Mouse (Mus musculus) cerebellum, adult 2 months (tissue): ENCODE measurements around the gene Tomm7. TPM values are rescaled to one million over a fixed set of nuclear protein-coding genes. Genes with fewer than 3 reads are reported as not detected.

Experiments
- DNase-seq, 2 experiments: peaks; one replicate each; pipeline ENCODE4 v3.0.0; 2021
- H3K27ac ChIP-seq: fragments of 200-500 bp; 2 replicates; pipeline ENCODE4 v1.5.1; 2012; ENCODE audit warnings: low read length, control low read depth, inconsistent platforms; ENCODE audit not compliant: insufficient read depth
- H3K27me3 ChIP-seq: fragments of 200-500 bp; 2 replicates; pipeline ENCODE4 v1.6.1; 2012; ENCODE audit warnings: inconsistent platforms, mild to moderate bottlenecking, low read length, moderate library complexity; ENCODE audit not compliant: control insufficient read depth, insufficient read depth
- H3K4me1 ChIP-seq: fragments of 200-500 bp; 2 replicates; pipeline ENCODE4 v1.6.1; 2011; ENCODE audit warnings: low read length; ENCODE audit not compliant: control insufficient read depth, insufficient read depth
- H3K4me3 ChIP-seq: fragments of 200-500 bp; replicated peaks from 2 replicates; pipeline ENCODE3; 2011; ENCODE audit warnings: mild to moderate bottlenecking, low read depth, low read length, control low read depth; ENCODE audit not compliant: insufficient read depth
- CTCF ChIP-seq: fragments of 200-500 bp; IDR thresholded peaks from 2 replicates; pipeline ENCODE4 v1.5.1; 2011; ENCODE audit warnings: low read depth, mild to moderate bottlenecking, control low read depth, low read length, moderate library complexity, borderline replicate concordance; ENCODE audit not compliant: insufficient read depth
- POLR2A ChIP-seq: fragments of 200-500 bp; IDR thresholded peaks from 2 replicates; pipeline ENCODE4 v1.6.1; 2011; ENCODE audit warnings: low read length, control low read depth, borderline replicate concordance; ENCODE audit not compliant: insufficient read depth
- WGBS: fragments of 180-500 bp; shearing (Covaris S2); methylation state at CpG from one replicate; pipeline ENCODE4 v1.1.7; 2018; 5-methylcytosine and 5-hydroxymethylcytosine counted together
- polyA plus RNA-seq: library from polyadenylated mRNA; depleted of rRNA; stranded (reverse); fragments of >200 nt; gene quantifications from 2 replicates; pipeline ENCODE4 v1.2.3, GENCODE M21; 2012; rRNA removed

The Tomm7 gene
- polyA plus RNA-seq, 1 experiment: 90.0 TPM

- TF ChIP-seq POLR2A (no peak), CTCF (no peak)
- Histone ChIP-seq H3K27ac (no peak overlapping the region), H3K4me3 (no peak overlapping the region), H3K27me3 (no peaks in the 10 kb centered on the region), H3K4me1 (no peaks in the 10 kb centered on the region)
- 39% methylated on average over 5 of the region's 5 CpGs for WGBS
- no peak for DNase-seq
Measured at GRCm38 (mm10) chr5:23814841-23815240, 29.1 kb downstream of the Tomm7 start.

- DNase-seq: no peak
- no peak overlapping the region for H3K27ac ChIP-seq
- TF ChIP-seq POLR2A (no peak), CTCF (no peak)
- H3K4me3 ChIP-seq: no peak overlapping the region
- H3K27me3 ChIP-seq: no peaks in the 10 kb centered on the region; the same call in 1 of the 2 replicates
- WGBS: 84% methylated on average over 2 of the region's 2 CpGs
- no peaks in the 10 kb centered on the region; the same call in 1 of the 2 replicates for H3K4me1 ChIP-seq
Measured at GRCm38 (mm10) chr5:23792726-23793125, 51.2 kb downstream of the Tomm7 start.

- no peak overlapping the region for H3K27ac ChIP-seq
- no peak overlapping the region for H3K4me3 ChIP-seq
- WGBS: 85% methylated on average over 4 of the region's 4 CpGs
- TF ChIP-seq CTCF: no peak
- TF ChIP-seq POLR2A: no peak
- no peak for DNase-seq
- no peaks in the 10 kb centered on the region; the same call in 1 of the 2 replicates for H3K27me3 ChIP-seq
- peaks cover 2% of the 10 kb centered on the region; the same call in 1 of the 2 replicates for H3K4me1 ChIP-seq
Measured at GRCm38 (mm10) chr5:23789078-23789612, 54.8 kb downstream of the Tomm7 start.

Other genes with a start within 250 kb of the Tomm7 start
- 71.3 and 72.3 TPM in 2 replicates for gene Srpk2, start 159.5 kb downstream of the Tomm7 start, polyA plus RNA-seq
- gene Pus7, start 60.5 kb downstream of the Tomm7 start, polyA plus RNA-seq: 14.1 and 15.2 TPM in 2 replicates
- 22.2 and 22.4 TPM in 2 replicates for gene Rint1, start 56.5 kb downstream of the Tomm7 start, polyA plus RNA-seq
- gene Fam126a, start 186.5 kb upstream of the Tomm7 start, polyA plus RNA-seq: 5.2 and 5.6 TPM in 2 replicates